Mouse (Mus musculus): ENCODE measurements around the gene Apobr.

Gene Apobr

DNA sequence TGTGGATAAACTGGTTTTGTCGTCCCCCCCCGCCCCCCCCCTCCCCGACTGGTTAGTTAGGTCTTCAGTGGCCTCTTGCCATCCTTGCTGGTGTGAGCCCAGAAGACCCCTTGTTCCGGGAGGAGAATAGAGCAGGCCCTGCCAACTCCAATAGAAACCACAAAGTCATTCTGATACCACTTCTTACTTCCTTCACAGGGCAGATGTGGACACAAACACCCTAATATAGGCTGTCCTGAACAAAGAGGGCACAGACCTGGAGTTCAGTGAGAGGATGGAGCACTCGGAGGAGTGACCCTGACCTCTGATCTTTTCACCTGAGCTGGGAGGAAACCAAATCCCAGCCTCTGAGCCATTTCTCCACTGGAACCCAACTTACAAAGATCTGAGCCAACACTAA lies 17.2 kb downstream of the Apobr start:
- no peak for DNase-seq

DNA sequence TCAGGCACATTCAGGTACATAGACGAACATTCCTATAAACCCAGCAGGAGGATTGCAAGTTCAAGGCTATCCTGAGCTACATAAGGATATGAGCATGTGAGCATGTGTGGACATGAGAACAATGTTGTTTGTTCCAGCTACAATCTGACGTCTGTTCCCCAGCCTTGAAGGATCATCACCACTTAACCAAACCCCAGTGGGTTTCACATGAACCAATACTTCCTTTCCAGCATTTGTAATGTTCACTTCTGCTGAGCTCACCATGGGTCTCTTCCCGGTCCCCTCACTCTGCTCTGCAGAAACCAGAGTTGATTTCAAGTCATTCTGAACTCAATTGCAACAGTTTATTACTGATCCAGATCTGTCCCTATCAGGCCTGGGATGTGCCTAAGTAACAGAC lies 17.9 kb downstream of the Apobr start:
- DNase-seq = no peak

DNA sequence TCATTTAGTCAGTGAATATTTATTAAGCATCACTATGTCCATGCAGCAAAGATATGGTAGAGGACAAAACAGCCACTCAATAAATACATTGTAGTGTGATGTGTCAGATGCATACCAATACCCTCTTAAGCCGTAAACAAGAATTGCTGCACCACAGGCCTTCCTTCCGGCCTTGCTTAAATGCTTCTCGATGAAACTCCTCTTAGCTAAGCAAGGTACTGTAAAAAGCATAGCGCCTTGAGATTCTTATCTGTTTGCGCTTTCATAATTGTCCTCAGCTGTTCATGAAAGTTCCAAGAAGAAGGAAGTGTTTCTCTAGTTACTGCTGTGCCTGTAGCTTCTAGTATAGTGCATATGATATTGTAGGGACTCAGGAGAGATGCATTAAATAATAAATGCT lies 21.9 kb downstream of the Apobr start:
- no peak for DNase-seq

DNA sequence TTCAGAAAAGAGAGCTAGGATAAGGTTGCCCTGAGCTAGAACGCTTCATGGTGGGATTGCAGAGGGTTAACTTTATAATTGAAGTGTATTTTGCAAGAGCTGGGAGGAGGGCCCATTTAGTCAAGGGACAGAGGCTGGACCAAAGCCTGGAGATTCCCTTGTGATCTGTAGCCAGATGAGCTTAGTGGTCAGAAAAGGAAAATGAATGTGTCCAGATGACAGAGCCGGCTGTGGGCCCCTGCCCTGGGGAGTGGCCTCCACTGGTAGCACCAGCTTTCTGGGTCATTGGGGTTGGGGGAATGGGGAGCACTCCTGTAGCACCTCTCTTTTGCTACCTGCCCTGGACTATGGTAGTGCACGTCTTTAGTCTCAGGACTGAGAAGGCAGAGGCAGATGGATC lies 22.3 kb downstream of the Apobr start:
- DNase-seq = no peak

DNA sequence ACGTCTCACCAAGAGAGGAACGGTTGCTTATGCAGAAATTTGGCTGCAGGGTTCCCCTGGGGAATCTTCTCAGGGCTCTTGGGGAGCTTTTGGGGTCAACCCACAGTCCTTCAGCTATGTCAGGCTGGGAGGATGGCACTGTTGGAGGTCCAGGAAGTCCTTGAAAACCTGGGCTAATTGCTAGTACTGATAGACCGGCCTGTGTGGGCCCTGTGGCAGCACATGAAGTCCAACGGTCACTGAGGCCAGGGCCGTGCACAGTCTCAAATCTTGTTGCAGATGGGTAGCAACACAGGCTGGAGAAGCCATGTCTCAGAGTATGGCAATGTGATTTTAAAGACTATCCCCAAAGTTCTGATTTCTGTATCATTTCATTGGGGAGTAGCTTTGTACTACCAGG lies 23.1 kb downstream of the Apobr start:
- DNase-seq = no peak

DNA sequence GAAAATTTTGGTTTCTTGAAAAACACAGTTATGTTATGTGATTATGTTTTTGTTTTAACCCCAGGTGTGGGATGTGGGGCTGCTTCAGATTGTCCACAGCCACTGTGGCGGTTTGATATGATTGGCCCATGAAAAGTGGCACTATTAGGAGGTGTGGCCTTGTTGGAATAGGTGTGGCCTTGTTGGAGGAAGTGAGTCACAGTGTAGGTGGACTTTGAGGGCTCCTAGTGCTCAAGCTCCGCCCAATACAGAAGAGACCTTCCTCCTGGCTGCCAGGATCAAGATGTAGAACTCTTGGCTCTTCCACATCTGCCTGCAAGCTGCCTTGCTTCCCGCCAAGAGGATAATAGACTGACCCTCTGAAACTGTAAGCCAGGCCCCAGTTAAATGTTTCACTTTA lies 28.0 kb downstream of the Apobr start:
- DNase-seq = no peak

DNA sequence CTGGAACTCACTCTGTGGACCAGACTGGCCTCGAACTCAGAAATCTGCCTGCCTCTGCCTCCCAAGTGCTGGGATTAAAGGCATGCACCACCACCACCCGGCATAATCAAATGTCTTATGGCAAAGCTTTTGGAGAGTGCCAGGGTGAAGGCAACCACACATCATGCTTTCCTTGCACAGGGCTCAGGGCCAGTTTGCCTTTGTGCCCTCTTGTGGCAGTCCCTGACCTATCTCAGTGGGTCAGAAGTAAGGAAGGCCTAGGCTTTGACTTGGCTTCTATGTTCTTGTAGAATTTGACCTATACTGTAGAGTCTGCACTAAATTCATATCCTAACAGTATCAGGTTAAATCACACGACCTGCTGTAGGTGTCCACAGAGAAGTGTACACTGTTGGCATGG lies 32.0 kb downstream of the Apobr start:
- no peak for DNase-seq

DNA sequence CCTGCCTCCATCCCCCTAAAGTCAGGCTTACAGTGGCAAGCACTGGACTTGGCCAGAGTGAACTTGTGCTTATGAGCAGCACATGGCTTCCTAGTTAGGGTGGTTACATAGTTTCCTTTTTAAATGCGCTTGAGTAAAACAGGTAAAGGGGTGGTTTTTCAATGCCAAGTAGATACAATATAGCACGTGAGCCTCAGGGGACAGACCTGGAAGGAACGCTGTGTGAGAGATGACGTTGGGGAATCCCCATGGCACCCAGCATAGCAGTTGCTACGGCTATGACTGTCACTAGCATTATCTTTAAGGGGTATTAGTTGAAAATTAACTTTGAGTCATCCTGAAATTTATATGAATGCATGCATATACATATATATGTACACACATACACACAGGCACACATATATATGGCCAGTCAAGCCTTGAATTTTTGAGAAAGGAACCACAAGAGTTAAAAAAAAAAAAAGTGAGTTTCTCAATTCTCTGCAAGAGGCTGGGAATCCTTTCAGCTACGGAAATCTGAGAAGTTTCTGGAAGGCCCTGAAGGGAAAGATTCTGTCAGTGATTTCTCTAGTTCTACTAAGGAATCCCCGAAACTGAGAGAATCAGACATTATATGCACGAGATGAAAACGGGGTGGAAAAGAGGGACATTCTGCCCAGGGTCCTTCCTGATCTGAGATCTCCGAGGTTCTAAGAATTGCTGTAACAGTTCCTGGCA lies 35.0 kb downstream of the Apobr start:
- DNase-seq = no peak

DNA sequence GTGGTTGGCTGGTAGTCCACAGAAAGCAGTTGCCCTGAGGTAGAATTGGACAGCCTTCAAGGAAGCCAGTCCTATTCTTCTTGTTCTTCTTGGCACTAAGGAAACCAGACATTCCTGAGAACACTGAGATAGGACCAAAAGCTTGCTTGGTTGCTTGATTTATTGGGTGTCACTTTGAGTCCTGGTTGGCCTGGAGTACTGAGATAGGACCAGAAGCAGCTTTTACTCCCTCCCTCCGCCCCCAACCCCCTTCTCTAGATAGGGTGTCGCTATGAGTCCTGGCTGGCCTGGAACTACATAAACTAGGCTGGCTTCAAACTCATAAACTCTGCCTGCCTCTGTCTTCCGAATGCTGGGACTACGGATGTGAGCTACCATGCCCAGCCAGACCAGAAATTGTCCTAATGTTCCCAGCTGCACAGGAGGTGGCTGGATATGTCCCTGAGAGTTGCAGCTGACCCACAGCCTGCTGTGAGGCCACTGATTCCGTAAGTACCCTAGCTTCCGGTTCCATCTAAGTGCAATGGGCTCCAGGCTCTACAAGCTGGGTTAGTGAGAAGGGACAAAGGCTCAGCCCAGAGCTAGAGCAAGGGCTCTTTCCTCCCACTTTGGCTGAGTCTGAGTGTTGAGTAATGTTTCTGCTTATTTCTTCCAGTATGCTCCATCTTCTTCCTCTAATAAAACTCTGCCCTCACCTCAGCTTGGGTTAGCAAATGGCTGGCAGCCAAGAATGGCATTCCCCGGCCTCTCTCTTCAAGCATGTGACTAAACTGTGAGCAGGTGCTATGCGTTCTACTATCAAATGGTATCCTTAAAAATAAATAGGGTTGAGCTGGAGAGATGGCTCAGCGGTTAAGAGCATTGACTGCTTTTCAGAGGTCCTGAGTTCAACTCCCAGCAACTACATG lies 37.0 kb downstream of the Apobr start:
- peak; percentile 5 for DNase-seq

DNA sequence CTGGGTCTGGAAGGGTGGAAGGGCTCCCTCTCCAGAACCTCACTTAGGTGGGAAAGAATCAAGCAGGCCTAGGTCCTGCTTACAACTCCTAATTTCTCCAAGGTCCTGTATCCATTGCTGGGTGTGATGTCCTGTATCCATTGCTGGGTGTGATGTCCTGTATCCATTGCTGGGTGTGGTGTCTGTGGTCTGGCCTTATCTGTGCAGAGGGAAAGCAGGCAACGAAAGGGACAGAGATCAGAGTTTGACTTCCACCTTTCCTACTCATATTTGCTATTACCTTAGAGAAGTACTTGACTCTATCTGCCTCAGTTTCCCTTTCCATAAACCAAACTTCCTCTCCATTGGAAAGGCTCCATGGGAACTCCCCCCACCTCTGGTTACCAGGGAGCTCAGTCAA lies 38.6 kb downstream of the Apobr start:
- no peak for DNase-seq

DNA sequence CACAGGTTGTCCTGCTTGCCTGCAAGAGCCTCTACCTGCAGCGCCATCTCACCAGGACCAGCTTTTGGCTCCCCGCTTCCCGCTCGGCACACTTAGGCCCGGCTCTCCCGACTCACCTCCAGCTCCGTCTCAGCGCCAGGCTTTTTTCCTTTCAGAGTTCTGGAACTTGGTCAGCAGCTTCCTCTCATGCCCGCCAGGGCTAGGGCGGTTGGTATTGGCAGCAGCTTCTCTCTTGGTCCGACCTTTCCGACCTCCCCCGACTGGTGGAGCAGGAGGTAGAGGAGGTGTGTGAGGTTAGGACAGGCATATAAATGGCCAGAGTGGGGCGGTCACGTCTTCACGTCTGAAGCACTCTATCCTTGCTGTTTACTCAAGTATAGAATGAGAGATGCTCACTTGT lies 40.0 kb downstream of the Apobr start:
- DNase-seq = peak; percentile 10

DNA sequence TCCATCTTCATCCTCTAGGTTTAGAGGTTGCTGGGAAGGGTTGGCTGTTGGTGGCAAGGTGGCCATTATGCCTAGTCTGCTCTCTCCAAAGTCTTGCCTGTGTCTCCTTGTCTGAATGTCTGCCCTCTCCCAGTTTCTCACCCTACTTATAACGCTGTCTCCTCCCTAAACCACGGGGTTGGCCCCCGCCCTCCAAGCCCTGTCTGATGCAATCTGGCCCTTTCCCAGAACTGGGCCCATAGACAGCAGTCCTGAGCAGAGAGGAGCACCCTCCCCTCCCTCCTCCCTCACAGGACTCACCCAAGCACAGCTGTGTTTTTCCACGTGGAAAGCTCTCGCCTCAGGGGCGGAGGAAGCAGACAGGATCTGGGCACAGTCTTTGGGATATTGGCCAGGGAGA lies 40.6 kb downstream of the Apobr start:
- DNase-seq = peak; percentile 64

DNA sequence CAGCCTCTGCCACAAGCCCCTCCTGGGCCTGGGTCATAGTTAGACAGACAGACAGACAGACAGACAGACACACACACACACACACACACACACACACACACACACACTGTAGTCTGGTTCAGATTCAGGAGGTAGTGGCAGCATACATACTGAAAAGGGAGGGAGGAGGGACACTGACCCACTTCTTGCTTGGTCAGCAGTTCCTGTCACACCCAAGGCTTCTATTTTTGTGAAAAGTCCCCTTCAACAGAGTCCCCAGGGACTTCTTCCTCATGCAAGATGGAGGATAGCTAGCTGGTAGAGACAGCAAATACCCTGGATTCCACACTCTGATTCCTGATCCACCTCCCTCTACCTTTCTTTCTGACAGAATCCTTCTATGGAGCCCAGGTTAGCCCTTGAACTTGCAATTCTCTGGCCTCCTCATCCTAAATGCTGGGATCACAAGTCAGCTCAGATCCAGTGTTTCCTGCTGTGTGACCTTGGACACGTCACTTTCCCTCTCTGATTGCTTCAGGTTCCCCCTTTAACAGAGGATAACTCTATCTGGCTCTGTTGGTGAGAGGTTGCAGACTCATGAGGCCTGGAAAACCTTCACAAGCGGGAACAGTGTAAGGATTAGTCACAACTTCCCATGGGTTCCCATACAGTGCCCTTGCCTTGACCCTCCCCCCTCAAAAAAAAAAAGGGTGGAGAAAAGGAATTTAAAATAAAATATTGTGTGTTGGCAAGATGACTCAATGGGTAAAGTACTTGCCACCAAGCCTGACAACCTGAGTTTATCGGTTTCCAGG lies 41.3 kb downstream of the Apobr start:
- no peak for DNase-seq

DNA sequence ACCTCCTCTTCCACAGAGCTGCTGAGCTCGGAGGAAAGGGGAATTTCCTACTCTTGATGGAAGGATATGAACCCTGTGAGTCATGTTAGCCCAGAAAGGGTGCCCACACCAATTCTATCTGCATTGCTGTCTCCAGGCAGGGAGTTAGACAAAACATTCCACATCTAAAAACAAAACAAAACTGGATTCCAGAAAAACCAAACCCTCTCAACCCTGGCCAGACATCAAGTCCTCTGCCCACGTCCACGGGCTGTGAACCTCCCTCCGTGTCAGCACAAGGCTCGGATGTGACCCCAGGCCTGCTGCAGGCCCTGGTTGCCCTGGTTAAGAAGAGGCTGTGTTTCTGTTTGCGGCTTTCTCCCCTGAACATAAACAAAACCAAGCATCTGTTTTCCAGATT lies 43.4 kb downstream of the Apobr start:
- DNase-seq = peak; percentile 11

DNA sequence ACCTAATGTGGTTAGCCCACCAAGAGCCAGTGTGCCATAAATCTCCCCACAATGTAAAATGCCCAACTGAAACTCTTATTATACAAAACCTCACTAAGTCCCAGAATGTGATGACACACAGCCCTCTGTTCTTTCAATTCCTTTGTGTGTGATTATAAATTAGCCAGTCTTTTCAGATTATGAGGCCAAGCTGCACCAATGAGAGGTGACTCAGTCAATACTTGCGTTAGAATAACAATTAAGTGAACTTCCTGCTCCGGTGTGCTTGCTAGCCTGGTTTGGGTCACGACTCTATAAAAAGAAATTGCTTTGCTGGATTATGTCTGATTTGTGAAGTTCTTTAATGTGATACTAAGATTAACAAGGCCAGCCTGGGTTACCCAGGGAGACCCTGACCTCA lies 45.2 kb downstream of the Apobr start:
- no peak for DNase-seq

DNA sequence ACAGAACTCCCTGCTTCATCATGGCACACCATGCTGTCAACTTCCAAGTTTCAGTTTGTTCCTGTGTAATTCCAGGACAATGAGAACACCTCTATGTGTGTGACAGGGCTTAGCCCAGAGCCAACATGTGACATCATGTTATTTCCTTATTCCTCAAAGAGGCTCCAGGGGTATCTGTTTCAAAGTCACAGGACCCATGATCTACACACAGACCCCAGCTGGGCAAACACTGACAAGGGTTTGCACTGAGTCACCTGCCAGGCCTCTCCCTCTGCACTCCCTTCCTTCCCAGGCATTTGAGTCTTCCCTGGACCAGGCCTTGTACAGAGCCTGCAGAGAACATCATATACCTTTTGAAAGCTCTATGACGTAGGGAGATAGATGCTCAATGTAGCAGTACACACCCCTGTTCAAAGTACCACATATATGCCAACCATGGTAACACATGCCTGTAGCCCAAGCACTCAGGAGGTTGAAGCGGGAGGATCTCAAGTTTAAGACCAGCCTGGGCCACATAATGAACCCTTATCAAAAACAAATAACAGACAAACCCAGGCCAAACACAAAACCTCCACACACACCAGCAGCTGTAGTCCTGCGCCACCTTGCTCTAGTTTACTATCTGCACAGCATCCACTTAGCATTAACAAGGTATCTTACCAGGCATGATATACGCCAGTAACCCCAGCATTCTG lies 46.2 kb downstream of the Apobr start, which contains the start of gene Nupr1:
Gene Nupr1, minus strand, starts transcription at position 38 of the 695 bp plus-strand sequence.
- DNase-seq = no peak

DNA sequence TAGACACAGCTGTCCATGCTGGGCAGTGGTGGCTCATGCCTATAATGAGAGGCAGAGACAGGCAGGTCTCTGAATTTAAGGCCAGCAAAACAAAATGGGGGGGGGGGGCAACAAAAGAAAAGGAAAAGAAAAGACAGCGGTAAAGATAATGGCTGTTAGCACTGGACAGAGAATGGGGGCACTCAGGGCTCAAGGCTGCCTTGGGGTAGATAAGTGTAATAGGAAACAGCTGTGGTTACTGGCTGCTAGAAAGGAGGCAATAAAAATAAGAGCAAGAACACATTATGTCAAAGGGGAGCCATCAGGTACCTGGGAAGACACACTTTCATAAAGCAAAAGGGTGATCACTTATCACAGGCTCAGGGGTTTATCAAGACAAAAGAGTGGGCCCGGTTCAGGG lies 47.7 kb downstream of the Apobr start:
- DNase-seq = no peak

DNA sequence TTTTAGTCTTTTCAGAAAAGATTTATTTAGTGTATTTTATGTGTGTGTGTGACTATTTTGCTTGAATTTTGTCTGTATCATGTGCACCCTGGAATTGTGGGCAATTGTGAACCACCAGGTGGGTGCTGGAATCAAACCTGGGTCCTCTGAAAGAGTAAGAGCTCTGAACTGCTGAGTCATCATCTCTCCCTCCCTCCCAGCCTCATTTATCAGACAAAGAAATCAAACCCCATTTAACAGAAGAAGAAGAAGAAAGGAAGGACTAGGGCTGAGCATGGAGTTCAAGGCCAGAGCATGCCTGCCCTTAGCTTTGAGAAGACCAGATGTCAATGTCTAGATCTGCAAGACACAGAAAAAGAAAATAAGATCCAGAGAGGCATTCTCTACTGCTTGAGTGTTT lies 50.6 kb downstream of the Apobr start:
- DNase-seq = no peak

DNA sequence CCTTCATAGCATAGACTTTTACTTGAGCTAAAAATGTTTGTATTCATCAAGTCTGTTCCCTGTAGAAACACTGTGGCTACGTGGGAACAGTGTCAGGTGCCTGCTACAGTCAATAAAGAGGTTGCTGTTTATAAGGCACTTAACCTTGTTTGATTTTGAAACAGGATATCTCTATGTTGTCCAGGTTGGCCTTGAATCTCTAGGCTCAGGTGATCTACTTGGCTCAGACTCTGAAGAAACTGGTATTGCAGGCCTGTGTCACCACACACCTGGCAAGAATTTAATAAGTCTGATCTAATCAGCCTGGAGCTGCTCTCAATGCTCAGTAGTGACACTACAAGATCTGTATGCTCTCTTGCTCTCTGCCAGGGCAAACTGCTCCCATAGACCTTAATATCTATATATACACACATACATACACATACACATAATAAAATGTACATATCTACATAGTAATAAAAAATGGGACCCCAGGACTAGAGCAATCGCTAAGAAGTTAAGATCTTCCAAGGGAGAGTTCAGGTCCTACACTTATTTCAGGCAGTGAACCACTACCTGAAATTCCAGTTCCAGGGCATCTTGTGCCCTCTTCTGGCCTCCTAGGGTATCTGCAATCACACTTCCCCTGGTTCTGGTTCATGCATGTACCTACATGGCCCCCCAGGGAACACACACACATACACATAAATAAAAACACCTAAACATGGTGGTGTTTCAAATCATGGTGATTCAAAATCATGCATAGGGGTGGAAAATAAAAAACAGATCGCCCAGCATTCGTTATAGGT lies 52.2 kb downstream of the Apobr start:
- DNase-seq = peak; percentile 51
